In the genomic region with DNA sequence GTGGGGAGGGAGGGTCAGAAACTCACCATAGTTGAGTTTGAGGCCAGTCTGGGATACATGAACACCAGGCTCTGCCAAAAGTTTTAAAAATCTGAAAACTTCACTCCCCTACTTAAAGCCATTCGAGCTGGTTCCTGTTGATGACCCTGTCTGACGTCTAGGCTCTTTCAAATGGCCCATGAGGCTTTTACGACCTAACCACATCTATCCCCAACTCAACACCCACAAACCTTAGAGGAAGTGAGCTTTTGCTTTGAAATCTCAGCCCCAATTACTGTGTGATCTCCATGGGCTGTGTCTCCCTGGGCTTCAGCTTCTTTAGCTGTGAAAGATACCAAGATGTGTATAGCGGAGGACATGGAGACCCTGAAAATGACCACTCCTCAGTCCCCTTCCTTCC, we compare ENCODE assay signal across 26 mouse cellular contexts. TPM values are rescaled to one million over a fixed set of nuclear protein-coding genes. Genes with fewer than 3 reads are reported as not detected.
DNase-seq lines count a peak whose midpoint lies in the region; ATAC-seq and TF ChIP-seq lines count a peak whose summit lies in the region.
"Had no signal": no experiment of that assay in that cellular context is flagged by ENCODE, and none has a peak within 500 bp of the region (broad histone marks: within the 10 kb centered on the region; RNA-seq: fewer than 3 reads in every experiment).

No protein-coding gene starts in this region.

- no peak for ATAC-seq in forebrain, embryonic 13.5 days
- no peak for ATAC-seq in forebrain, embryonic 15.5 days (replicated peaks)
- ATAC-seq: forebrain, postnatal 0 days; intestine, postnatal 0 days had no signal

- peaks cover 12% of the 10 kb centered on the region for H3K79me2 ChIP-seq in MEL (ENCODE audit: control insufficient read depth, insufficient read depth, low read length, poor library complexity)

- no peak for TF ChIP-seq POLR2A in MEL (IDR thresholded peaks at IDR 0.05; ENCODE audit: control insufficient read depth in 1 of 2, insufficient read depth in 1 of 2, low read depth in 1 of 2, low read length in 2 of 2, poor library complexity in 1 of 2)

- WGBS in forebrain, embryonic 13.5 days = 85% methylated on average over 4 of the region's 4 CpGs
- 83% methylated on average over 4 of the region's 4 CpGs for WGBS in forebrain, embryonic 15.5 days
- WGBS in limb, embryonic 10.5 days = 77% methylated on average over 4 of the region's 4 CpGs

- no peak for TF ChIP-seq RAD21 in MEL (IDR thresholded peaks at IDR 0.05; ENCODE audit: low read depth, low read length)

- no peak overlapping the region for H3K27ac ChIP-seq in forebrain, embryonic 13.5 days
- H3K27ac ChIP-seq in forebrain, embryonic 15.5 days (replicated peaks) = no peak overlapping the region
- no peak overlapping the region for H3K27ac ChIP-seq in MEL (ENCODE audit: control insufficient read depth, low read depth, low read length)
- peak overlapping the region; percentile 78; the same call in 1 of the 2 replicates for H3K27ac ChIP-seq in limb, embryonic 10.5 days
- H3K27ac ChIP-seq: embryonic facial prominence, embryonic 13.5 days; heart, embryonic 13.5 days; hindbrain, embryonic 15.5 days; neural tube, embryonic 12.5 days had no signal

- H3K9ac ChIP-seq in forebrain, embryonic 13.5 days = no peak overlapping the region
- H3K9ac ChIP-seq in forebrain, embryonic 15.5 days (replicated peaks) = no peak overlapping the region
- H3K9ac ChIP-seq in MEL (ENCODE audit: control insufficient read depth, low read depth, low read length, poor library complexity, severe bottlenecking) = no peak overlapping the region

- no peaks in the 10 kb centered on the region for H3K36me3 ChIP-seq in forebrain, embryonic 13.5 days (ENCODE audit: poor library complexity, severe bottlenecking)
- no peaks in the 10 kb centered on the region for H3K36me3 ChIP-seq in forebrain, embryonic 15.5 days
- H3K36me3 ChIP-seq in MEL (ENCODE audit: control insufficient read depth in 1 of 2, insufficient read depth in 2 of 2, low read length in 2 of 2) = peaks cover 0 to 3% of the 10 kb centered on the region in 2 experiments; a peak in 2 of 4 replicates
- no peaks in the 10 kb centered on the region for H3K36me3 ChIP-seq in limb, embryonic 10.5 days
- no peaks in the 10 kb centered on the region for H3K36me3 ChIP-seq in splenic B cell, adult 2 months (ENCODE audit: control insufficient read depth, insufficient read depth, low read length, poor library complexity, severe bottlenecking)
- H3K36me3 ChIP-seq: embryonic facial prominence, embryonic 13.5 days; hindbrain, embryonic 15.5 days; midbrain, embryonic 10.5 days; neural tube, embryonic 12.5 days had no signal

- H3K9me3 ChIP-seq in forebrain, embryonic 13.5 days (replicated peaks) = no peaks in the 10 kb centered on the region
- no peaks in the 10 kb centered on the region for H3K9me3 ChIP-seq in forebrain, embryonic 15.5 days
- no peaks in the 10 kb centered on the region for H3K9me3 ChIP-seq in MEL (replicated peaks; ENCODE audit: insufficient read depth, low read length)
- H3K9me3 ChIP-seq in limb, embryonic 10.5 days (replicated peaks) = no peaks in the 10 kb centered on the region
- H3K9me3 ChIP-seq: embryonic facial prominence, embryonic 13.5 days; heart, embryonic 13.5 days; hindbrain, embryonic 15.5 days; midbrain, embryonic 10.5 days; neural tube, embryonic 12.5 days had no signal

- no peak for TF ChIP-seq EP300 in MEL (IDR thresholded peaks at IDR 0.05; ENCODE audit: low read depth in 1 of 2, low read length in 2 of 2)

- no peak for DNase-seq in MEL (ENCODE audit: low read depth, low spot score)
- DNase-seq in limb, embryonic 10.5 days (ENCODE audit: low spot score) = no peak
- DNase-seq in splenic B cell, adult 2 months (ENCODE audit: low read depth, low spot score) = peak; percentile 42
- no peak for DNase-seq in retina, postnatal 1 day
- no peak for DNase-seq in frontal cortex, postnatal 36 days (ENCODE audit: low spot score in 2 of 2)
- no peak for DNase-seq in heart, postnatal 25 days (ENCODE audit: low spot score)
- DNase-seq: adrenal gland, postnatal 25 days; cerebellum, adult 11 months; cerebellum, postnatal 10 days; forebrain, postnatal 0 days; heart, adult 18-20 months; heart, postnatal 36 days; kidney, postnatal 10 days; lung, adult 18-20 months; lung, postnatal 36 days; right cerebral cortex, adult 18-20 months had no signal

- H3K4me3 ChIP-seq in forebrain, embryonic 13.5 days = no peak overlapping the region
- no peak overlapping the region for H3K4me3 ChIP-seq in forebrain, embryonic 15.5 days
- H3K4me3 ChIP-seq in MEL (ENCODE audit: control insufficient read depth in 1 of 2, insufficient read depth in 1 of 2, low read depth in 2 of 2, low read length in 2 of 2) = no peak overlapping the region
- no peak overlapping the region for H3K4me3 ChIP-seq in limb, embryonic 10.5 days
- H3K4me3 ChIP-seq: neural tube, embryonic 12.5 days had no signal

- 0 out of 2 replicates have a peak overlapping the region, but pooled peaks have one; percentile 83 for H3K4me2 ChIP-seq in forebrain, embryonic 13.5 days
- H3K4me2 ChIP-seq in forebrain, embryonic 15.5 days (replicated peaks) = no peak overlapping the region

- intact Hi-C loops in heart, postnatal 25 days (cut with DNase I) = no loop called here

- H3K27me3 ChIP-seq in forebrain, embryonic 13.5 days = no peaks in the 10 kb centered on the region
- no peaks in the 10 kb centered on the region for H3K27me3 ChIP-seq in forebrain, embryonic 15.5 days
- H3K27me3 ChIP-seq in MEL (ENCODE audit: control insufficient read depth in 1 of 2, insufficient read depth in 2 of 2, low read length in 2 of 2) = no peaks in the 10 kb centered on the region
- H3K27me3 ChIP-seq in limb, embryonic 10.5 days (ENCODE audit: low read depth, poor library complexity, severe bottlenecking) = no peaks in the 10 kb centered on the region
- H3K27me3 ChIP-seq in splenic B cell, adult 2 months (ENCODE audit: control insufficient read depth, insufficient read depth, low read length, poor library complexity, severe bottlenecking) = no peaks in the 10 kb centered on the region
- H3K27me3 ChIP-seq: embryonic facial prominence, embryonic 13.5 days; heart, embryonic 13.5 days; hindbrain, embryonic 15.5 days; neural tube, embryonic 12.5 days had no signal

- no peak for TF ChIP-seq CTCF in MEL (IDR thresholded peaks at IDR 0.05 in 2 of 3, conservative IDR thresholded peaks at IDR 0.05 in 1 of 3; ENCODE audit: control insufficient read depth in 1 of 3, insufficient read depth in 1 of 3, low read depth in 2 of 3, low read length in 3 of 3, poor library complexity in 1 of 3, severe bottlenecking in 1 of 3)

- H3K4me1 ChIP-seq in forebrain, embryonic 13.5 days = peaks cover 15% of the 10 kb centered on the region
- H3K4me1 ChIP-seq in forebrain, embryonic 15.5 days = peaks cover 21% of the 10 kb centered on the region
- H3K4me1 ChIP-seq in MEL (ENCODE audit: control insufficient read depth in 1 of 2, insufficient read depth in 2 of 2, low read length in 2 of 2) = peaks cover 0 to 10% of the 10 kb centered on the region in 2 experiments; a peak in 2 of 4 replicates
- peaks cover 55% of the 10 kb centered on the region for H3K4me1 ChIP-seq in limb, embryonic 10.5 days

TF ChIP-seq in MEL, 35 proteins besides CTCF, POLR2A, EP300 and RAD21:
- 0 out of 2 replicates have a peak, but pooled peaks have one; percentile 19 for TF ChIP-seq RCOR1 (IDR thresholded peaks at IDR 0.05; ENCODE audit: low read depth, low read length)
- no peak for TF ChIP-seq E2F4 (IDR thresholded peaks at IDR 0.05; ENCODE audit: borderline replicate concordance, low read depth, low read length)
- no peak for TF ChIP-seq USF1 (IDR thresholded peaks at IDR 0.05; ENCODE audit: low read depth, low read length)

RNA-seq across cellular contexts. Expression of a gene that starts 1.1 kb away (rescaled TPM):
- polyA plus RNA-seq in forebrain, embryonic 13.5 days (2015; fragmentation: Nextera tagmentation; extraction: Ambion mirVana) = 0.32 and 0.54 TPM in 2 replicates
- polyA plus RNA-seq in forebrain, embryonic 15.5 days (2015; fragmentation: Nextera tagmentation; extraction: Ambion mirVana) = 0.57 and 0.69 TPM in 2 replicates
- not detected in 2 replicates for total RNA-seq in MEL (2012; rRNA removed)
- under 1 TPM in 1 of 2 experiments, not detected in 1; 0.01 TPM for polyA plus RNA-seq in MEL (2012; ENCODE audit: insufficient read depth in 1 of 2, insufficient read length in 2 of 2, low read depth in 1 of 2, low replicate concordance in 2 of 2, missing spikeins in 1 of 2)
- 0.34 and 0.43 TPM in 2 replicates for polyA plus RNA-seq in limb, embryonic 10.5 days (2016; fragmentation: Nextera tagmentation; extraction: Ambion mirVana)
- total RNA-seq in heart, postnatal 25 days (2021) = not detected
- total RNA-seq: gastrocnemius, adult 8-10 months; heart, postnatal 36 days; liver, adult 2 months had no signal
- polyA plus RNA-seq: intestine, postnatal 0 days; liver, adult 2 months had no signal

RNA-seq across cellular contexts. Expression of a gene that starts 1.1 kb away (rescaled TPM):
- polyA plus RNA-seq in forebrain, embryonic 13.5 days (2015; fragmentation: Nextera tagmentation; extraction: Ambion mirVana) = 20.0 and 22.9 TPM in 2 replicates
- polyA plus RNA-seq in forebrain, embryonic 15.5 days (2015; fragmentation: Nextera tagmentation; extraction: Ambion mirVana) = 25.5 and 26.2 TPM in 2 replicates
- 15.8 and 18.3 TPM in 2 replicates for total RNA-seq in MEL (2012; rRNA removed)
- polyA plus RNA-seq in MEL (2012; ENCODE audit: insufficient read depth in 1 of 2, insufficient read length in 2 of 2, low read depth in 1 of 2, low replicate concordance in 2 of 2, missing spikeins in 1 of 2) = 10 to 100 TPM in 1 of 2 experiments, not detected in 1; 21.9 TPM
- polyA plus RNA-seq in limb, embryonic 10.5 days (2016; fragmentation: Nextera tagmentation; extraction: Ambion mirVana) = 30.3 and 33.0 TPM in 2 replicates
- 10 to 100 TPM; 28.1 to 31.5 TPM for total RNA-seq in heart, postnatal 25 days (2021)

RNA-seq across cellular contexts. Expression of a gene that starts 43.8 kb away (rescaled TPM):
- polyA plus RNA-seq in forebrain, embryonic 13.5 days (2015; fragmentation: Nextera tagmentation; extraction: Ambion mirVana) = 67.7 and 76.8 TPM in 2 replicates
- polyA plus RNA-seq in forebrain, embryonic 15.5 days (2015; fragmentation: Nextera tagmentation; extraction: Ambion mirVana) = 78.0 and 82.5 TPM in 2 replicates
- 31.0 and 34.1 TPM in 2 replicates for total RNA-seq in MEL (2012; rRNA removed)
- polyA plus RNA-seq in MEL (2012; ENCODE audit: insufficient read depth in 1 of 2, insufficient read length in 2 of 2, low read depth in 1 of 2, low replicate concordance in 2 of 2, missing spikeins in 1 of 2) = 10 to 100 TPM in 1 of 2 experiments, not detected in 1; 40.5 TPM
- 66.0 and 71.8 TPM in 2 replicates for polyA plus RNA-seq in limb, embryonic 10.5 days (2016; fragmentation: Nextera tagmentation; extraction: Ambion mirVana)
- 10 to 100 TPM; 26.2 to 30.4 TPM for total RNA-seq in heart, postnatal 25 days (2021)

RNA-seq across cellular contexts. Expression of a gene that starts 46.0 kb away (rescaled TPM):
- 1.3 and 1.5 TPM in 2 replicates for polyA plus RNA-seq in forebrain, embryonic 13.5 days (2015; fragmentation: Nextera tagmentation; extraction: Ambion mirVana)
- 1.6 and 2.0 TPM in 2 replicates for polyA plus RNA-seq in forebrain, embryonic 15.5 days (2015; fragmentation: Nextera tagmentation; extraction: Ambion mirVana)
- total RNA-seq in MEL (2012; rRNA removed) = 3.7 and 4.1 TPM in 2 replicates
- 1 to 10 TPM in 1 of 2 experiments, not detected in 1; 8.1 TPM for polyA plus RNA-seq in MEL (2012; ENCODE audit: insufficient read depth in 1 of 2, insufficient read length in 2 of 2, low read depth in 1 of 2, low replicate concordance in 2 of 2, missing spikeins in 1 of 2)
- 3.2 and 3.5 TPM in 2 replicates for polyA plus RNA-seq in limb, embryonic 10.5 days (2016; fragmentation: Nextera tagmentation; extraction: Ambion mirVana)
- total RNA-seq in heart, postnatal 25 days (2021) = 10 to 100 TPM in 1 of 2 experiments, 1 to 10 TPM in 1; 10.0 to 13.3 TPM
